Mouse (Mus musculus) spleen, adult 2 months (tissue): ENCODE data around the gene Phlpp1.

Source experiments
- CTCF ChIP-seq: fragments of 200-500 bp; IDR thresholded peaks from 2 replicates; pipeline ENCODE4 v1.5.1; 2011; ENCODE audit warnings: mild to moderate bottlenecking, inconsistent platforms; ENCODE audit not compliant: insufficient read depth, insufficient read length, insufficient replicate concordance; ENCODE audit errors: extremely low read depth
- POLR2A ChIP-seq: fragments of 200-500 bp; IDR thresholded peaks from 2 replicates; pipeline ENCODE4 v1.6.1; 2011; ENCODE audit warnings: low read depth, low read length, inconsistent platforms

DNA sequence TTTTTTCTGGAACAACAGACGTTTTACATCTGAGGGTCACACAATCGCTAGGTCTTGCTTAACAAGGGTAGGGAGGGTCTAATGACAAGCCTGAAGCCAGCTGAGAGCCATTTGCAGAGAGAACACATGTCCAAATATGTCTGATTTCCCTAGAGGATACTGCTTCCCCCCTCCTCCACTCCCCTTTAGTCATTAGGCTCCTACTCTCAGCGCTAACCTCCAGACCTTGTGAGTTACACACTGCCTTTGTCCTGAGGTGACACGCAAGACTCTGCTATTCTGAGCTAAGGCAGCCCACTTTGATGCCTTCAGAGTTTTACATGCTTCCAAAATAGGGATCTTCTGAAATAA, 39.2 kb upstream of the Phlpp1 start:
- TF ChIP-seq CTCF (no peak), POLR2A (no peak)
